Mouse (Mus musculus) lung, postnatal 0 days (tissue): ENCODE data around the gene Gm9936. TPM values are rescaled to one million over a fixed set of nuclear protein-coding genes. Genes with fewer than 3 reads are reported as not detected.
A peak's percentile ranks its signal among the peaks of the same experiment; 100 is the strongest.

Experiments used
- ATAC-seq: fragments of 200-750 bp; cut with Nextera tagmentation; 2 replicates; pipeline ENCODE4 v1.8.0; 2017; ENCODE audit warnings: moderate library complexity
- DNase-seq: peaks from one replicate; pipeline ENCODE4 v3.0.0-alpha.2; 2016; ENCODE audit warnings: low spot score
- H3K27ac ChIP-seq: fragments of 300-500 bp; sonication (generic); 2 replicates; pipeline ENCODE4 v1.5.1; 2014; ENCODE audit warnings: antibody characterized with exemption, mild to moderate bottlenecking, low read length, mixed read lengths
- H3K27me3 ChIP-seq: fragments of 300-500 bp; sonication (generic); replicated peaks from 2 replicates; pipeline ENCODE4 v1.6.1; 2014; ENCODE audit warnings: low read length, mixed read lengths; ENCODE audit not compliant: insufficient read depth
- H3K36me3 ChIP-seq: fragments of 300-500 bp; sonication (generic); 2 replicates; pipeline ENCODE4 v1.6.1; 2014; ENCODE audit warnings: low read length, mixed read lengths; ENCODE audit not compliant: insufficient read depth
- H3K4me1 ChIP-seq: fragments of 300-500 bp; sonication (generic); 2 replicates; pipeline ENCODE4 v1.6.1; 2014; ENCODE audit warnings: antibody characterized with exemption, low read depth, low read length, mixed read lengths; ENCODE audit not compliant: insufficient read depth
- H3K4me2 ChIP-seq: fragments of 300-500 bp; sonication (generic); replicated peaks from 2 replicates; pipeline ENCODE4 v1.6.1; 2014; ENCODE audit warnings: low read depth, mild to moderate bottlenecking, low read length, moderate library complexity, mixed read lengths
- H3K4me3 ChIP-seq: fragments of 300-500 bp; sonication (generic); 2 replicates; pipeline ENCODE4 v1.5.1; 2014; ENCODE audit warnings: low read depth, low read length
- H3K9ac ChIP-seq: fragments of 300-500 bp; sonication (generic); replicated peaks from 2 replicates; pipeline ENCODE4 v1.6.1; 2014; ENCODE audit warnings: low read depth, mild to moderate bottlenecking
- H3K9me3 ChIP-seq: fragments of 300-500 bp; sonication (generic); 2 replicates; pipeline ENCODE4 v1.6.1; 2016; ENCODE audit warnings: low read length, mixed read lengths
- CTCF ChIP-seq: IDR thresholded peaks from 2 replicates; pipeline ENCODE4 v1.5.1; 2016; ENCODE audit warnings: antibody characterized with exemption, mild to moderate bottlenecking
- EP300 ChIP-seq: IDR thresholded peaks from 2 replicates; pipeline ENCODE4 v1.6.1; 2016; ENCODE audit warnings: antibody characterized with exemption, mild to moderate bottlenecking, control low read depth
- WGBS: fragments of 180-500 bp; shearing (Covaris S2); extraction: QIAGEN DNeasy Blood & Tissue Kit; methylation state at CpG from one replicate; pipeline ENCODE4 v1.1.7; 2014; 5-methylcytosine and 5-hydroxymethylcytosine counted together
- polyA plus RNA-seq: library from polyadenylated mRNA; unstranded; fragments of >200 nt; fragmentation: Nextera tagmentation; extraction: Ambion mirVana; gene quantifications from 2 replicates; pipeline ENCODE4 v1.2.1, GENCODE M21; 2015

Gene Gm9936
- polyA plus RNA-seq, 1 experiment from 2014 or later: not detected

GRCm38 (mm10) chr5:114813525-114814181, 44.8 kb downstream of the Gm9936 start:
- H3K27ac ChIP-seq: peak overlapping the region; percentile 86
- ATAC-seq (peak; percentile 97), DNase-seq (peak; percentile 91)
- no peaks in the 10 kb centered on the region for H3K4me1 ChIP-seq
- TF ChIP-seq EP300 (no peak), CTCF (no peak)
- peak overlapping the region; percentile 79 for H3K4me2 ChIP-seq
- H3K9ac ChIP-seq: peak overlapping the region; percentile 71
- H3K4me3 ChIP-seq: peak overlapping the region; percentile 84
- no peaks in the 10 kb centered on the region for H3K27me3 ChIP-seq
- H3K9me3 ChIP-seq: no peaks in the 10 kb centered on the region
- H3K36me3 ChIP-seq: no peaks in the 10 kb centered on the region
- WGBS: under 1% methylated on average over 44 of the region's 50 CpGs

GRCm38 (mm10) chr5:114809826-114810225, 48.7 kb downstream of the Gm9936 start:
- Histone ChIP-seq H3K9ac (no peak overlapping the region), H3K4me1 (peaks cover 4% of the 10 kb centered on the region; the same call in 1 of the 2 replicates), H3K4me3 (no peak overlapping the region), H3K27me3 (no peaks in the 10 kb centered on the region), H3K27ac (no peak overlapping the region), H3K36me3 (no peaks in the 10 kb centered on the region), H3K4me2 (no peak overlapping the region), H3K9me3 (no peaks in the 10 kb centered on the region)
- ATAC-seq (no peak), DNase-seq (no peak)
- 92% methylated on average over 5 of the region's 5 CpGs for WGBS
- TF ChIP-seq CTCF (no peak), EP300 (no peak)

- peaks cover 2% of the 10 kb centered on the region for H3K36me3 ChIP-seq
- 75% methylated on average over 10 of the region's 10 CpGs for WGBS
- H3K4me2 ChIP-seq: no peak overlapping the region
- no peaks in the 10 kb centered on the region for H3K27me3 ChIP-seq
- no peak overlapping the region for H3K27ac ChIP-seq
- no peak overlapping the region for H3K4me3 ChIP-seq
- DNase-seq (no peak), ATAC-seq (no peak)
- no peak for TF ChIP-seq CTCF
- no peak for TF ChIP-seq EP300
- no peaks in the 10 kb centered on the region for H3K9me3 ChIP-seq
- peaks cover 4% of the 10 kb centered on the region; the same call in 1 of the 2 replicates for H3K4me1 ChIP-seq
- no peak overlapping the region for H3K9ac ChIP-seq
Measured at GRCm38 (mm10) chr5:114809181-114809756, 49.2 kb downstream of the Gm9936 start.

- peaks cover 4% of the 10 kb centered on the region; the same call in 1 of the 2 replicates for H3K4me1 ChIP-seq
- H3K27me3 ChIP-seq: no peaks in the 10 kb centered on the region
- H3K4me2 ChIP-seq: no peak overlapping the region
- H3K27ac ChIP-seq: no peak overlapping the region
- TF ChIP-seq EP300 (no peak), CTCF (no peak)
- no peaks in the 10 kb centered on the region for H3K9me3 ChIP-seq
- ATAC-seq (no peak), DNase-seq (no peak)
- no peak overlapping the region for H3K9ac ChIP-seq
- H3K36me3 ChIP-seq: peaks cover 10% of the 10 kb centered on the region
- no peak overlapping the region for H3K4me3 ChIP-seq
- 78% methylated on average over 8 of the region's 8 CpGs for WGBS
Measured at GRCm38 (mm10) chr5:114808385-114808784, 50.1 kb downstream of the Gm9936 start.

GRCm38 (mm10) chr5:114807893-114808292, 50.6 kb downstream of the Gm9936 start:
- Histone ChIP-seq H3K27ac (no peak overlapping the region), H3K9ac (no peak overlapping the region), H3K4me3 (no peak overlapping the region), H3K36me3 (peaks cover 14% of the 10 kb centered on the region), H3K9me3 (no peaks in the 10 kb centered on the region), H3K4me2 (no peak overlapping the region), H3K27me3 (no peaks in the 10 kb centered on the region), H3K4me1 (peaks cover 4% of the 10 kb centered on the region; the same call in 1 of the 2 replicates)
- DNase-seq: no peak
- no peak for ATAC-seq
- WGBS: 68% methylated on average over 6 of the region's 6 CpGs
- TF ChIP-seq CTCF (no peak), EP300 (no peak)

GRCm38 (mm10) chr5:114807468-114807867, 51.0 kb downstream of the Gm9936 start:
- Histone ChIP-seq H3K4me2 (no peak overlapping the region), H3K4me3 (no peak overlapping the region), H3K9me3 (no peaks in the 10 kb centered on the region), H3K36me3 (peaks cover 18% of the 10 kb centered on the region), H3K9ac (no peak overlapping the region), H3K27me3 (no peaks in the 10 kb centered on the region), H3K27ac (0 out of 2 replicates have a peak overlapping the region, but pooled peaks have one; percentile 81), H3K4me1 (peaks cover 4% of the 10 kb centered on the region; the same call in 1 of the 2 replicates)
- DNase-seq: no peak
- ATAC-seq: no peak
- TF ChIP-seq EP300: no peak
- TF ChIP-seq CTCF: no peak
- 34% methylated on average over 8 of the region's 8 CpGs for WGBS
